Mouse (Mus musculus): Measurements from ENCODE around the gene Gm156.

DNA sequence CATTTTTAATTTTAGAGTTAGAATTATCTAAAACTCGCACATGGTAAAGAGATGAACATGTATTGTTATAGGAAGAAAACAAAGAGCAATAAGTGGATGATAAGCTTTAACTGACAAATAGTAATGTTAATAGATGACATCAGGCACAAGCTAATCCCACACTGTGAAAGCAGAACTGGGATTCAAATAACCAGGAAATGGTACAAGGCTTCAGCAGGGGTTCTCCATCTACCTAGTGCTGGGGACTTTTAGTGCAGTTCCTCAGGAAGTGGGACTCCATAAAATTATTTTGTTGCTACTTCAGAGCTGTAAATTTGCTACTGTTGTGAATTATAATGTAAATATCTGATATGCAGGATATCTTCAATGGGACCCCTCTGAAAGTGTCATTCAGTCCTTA lies 56.8 kb downstream of the Gm156 start:
- no peak for TF ChIP-seq ZC3H11A (IDR thresholded peaks at IDR 0.05; ENCODE audit: borderline replicate concordance, low read depth, low read length)
- TF ChIP-seq CHD2 (IDR thresholded peaks at IDR 0.05; ENCODE audit: low read depth, low read length): no peak
- no peak for TF ChIP-seq MAFK (IDR thresholded peaks at IDR 0.05; ENCODE audit: insufficient read depth, low read depth, low read length)
